Mouse (Mus musculus): ENCODE measurements around the gene Mtln.

Mtln gene

DNA sequence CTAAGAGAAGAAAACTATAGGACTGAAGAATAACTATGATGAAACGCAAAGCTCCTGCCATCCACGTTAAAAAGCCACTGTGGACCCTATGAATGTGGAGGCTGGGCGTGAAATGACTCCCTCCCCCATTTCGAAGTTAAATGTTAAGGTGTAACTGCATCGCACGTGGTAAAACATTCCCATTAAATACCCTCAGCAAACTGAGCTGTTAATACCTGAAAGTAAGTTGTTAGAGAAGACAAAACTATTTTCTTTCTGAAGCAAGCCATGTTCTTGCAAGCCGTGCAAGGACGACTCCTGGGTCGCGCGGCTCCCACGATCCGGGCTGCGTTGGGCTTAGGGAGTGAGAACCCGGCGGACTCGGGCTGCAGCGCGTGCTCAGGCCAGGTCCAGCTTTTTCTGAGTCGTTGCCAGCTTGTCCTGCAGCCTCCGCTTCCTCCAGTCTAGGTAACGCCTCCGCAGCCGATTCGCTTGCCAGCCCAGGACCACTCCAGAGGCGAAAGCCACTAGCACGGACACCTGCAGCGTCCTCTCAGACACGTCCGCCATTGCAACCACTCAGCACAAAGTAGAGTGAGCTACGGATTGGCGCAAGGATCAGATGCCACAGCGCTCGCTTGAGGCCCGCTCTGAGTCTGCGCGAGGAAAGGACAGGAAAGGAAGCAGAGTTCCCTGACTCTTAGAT lies at the start of gene Mtln:
TSS of gene Mtln (minus strand) at position 570 of the 685 bp plus-strand sequence.
- no peak; the same call in 1 of the 2 replicates for TF ChIP-seq GATA4 (IDR thresholded peaks at IDR 0.05; ENCODE audit: insufficient replicate concordance, low read length)

GRCm38 (mm10) chr2:127841402-127841801 lies 49.1 kb upstream of the Mtln start:
- TF ChIP-seq GATA4 (IDR thresholded peaks at IDR 0.05; ENCODE audit: insufficient replicate concordance, low read length) = no peak

DNA sequence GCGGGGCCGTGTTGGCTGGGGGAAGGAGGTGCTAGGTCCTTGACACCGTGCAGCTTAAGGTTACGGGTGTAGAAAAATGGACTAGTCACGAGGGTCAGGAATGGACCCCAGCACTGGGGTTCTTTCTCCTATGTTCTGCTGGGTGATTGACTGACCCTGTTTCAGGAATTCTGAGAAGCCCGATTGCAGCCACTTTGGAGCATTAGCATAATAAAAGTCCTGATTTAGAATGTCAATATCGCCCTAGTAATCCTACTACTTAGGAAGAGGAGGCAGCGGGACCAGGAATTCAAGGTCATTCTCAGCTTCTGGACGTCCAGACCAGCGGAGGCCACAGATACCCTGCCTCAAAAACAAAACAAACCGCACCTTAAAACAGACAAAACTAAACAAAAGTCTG lies 47.1 kb upstream of the Mtln start:
- TF ChIP-seq GATA4 (IDR thresholded peaks at IDR 0.05; ENCODE audit: insufficient replicate concordance, low read length) = no peak

- no peak for TF ChIP-seq GATA4 (IDR thresholded peaks at IDR 0.05; ENCODE audit: insufficient replicate concordance, low read length)
Measured at GRCm38 (mm10) chr2:127838576-127838975, 46.3 kb upstream of the Mtln start, which contains the start of gene Acoxl. Acoxl (plus strand) TSS chr2:127838876.

- no peak for TF ChIP-seq GATA4 (IDR thresholded peaks at IDR 0.05; ENCODE audit: insufficient replicate concordance, low read length)
Measured at GRCm38 (mm10) chr2:127832833-127833190, 40.5 kb upstream of the Mtln start.

DNA sequence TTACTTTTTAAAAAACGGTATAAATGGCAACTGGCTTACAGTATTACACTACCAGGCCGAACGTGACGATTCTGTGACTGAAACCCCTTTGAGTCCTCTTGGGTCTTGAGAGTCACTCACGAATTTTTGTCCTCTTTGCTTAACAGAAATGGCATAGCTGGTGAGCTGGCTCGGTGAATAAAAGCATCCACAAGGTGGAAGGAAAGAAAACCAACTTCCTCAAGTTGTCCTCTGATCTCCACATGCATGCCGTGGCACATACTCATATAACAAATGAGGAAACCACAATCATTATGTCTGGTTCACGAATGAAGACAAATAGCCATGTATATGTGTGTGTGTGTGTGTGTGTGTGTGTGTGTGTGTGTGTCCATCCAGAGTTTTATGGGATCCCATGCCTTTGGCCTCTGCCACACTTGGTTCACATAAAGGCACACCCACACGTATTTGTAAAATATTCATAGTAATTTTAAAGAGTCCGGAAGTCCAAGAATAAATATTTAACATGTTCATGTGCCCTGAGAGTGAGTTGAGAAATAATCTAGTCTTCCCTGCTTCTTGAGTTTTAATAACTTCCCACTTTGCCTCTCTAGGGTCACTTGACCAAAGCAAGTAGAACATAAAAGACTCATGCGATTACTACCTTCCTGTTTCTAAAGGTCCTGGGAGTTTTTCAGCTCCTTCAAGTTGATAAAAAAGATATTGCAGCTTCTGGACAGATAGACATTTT lies 40.0 kb upstream of the Mtln start:
- no peak for TF ChIP-seq GATA4 (IDR thresholded peaks at IDR 0.05; ENCODE audit: insufficient replicate concordance, low read length)

GRCm38 (mm10) chr2:127831401-127832102 lies 39.3 kb upstream of the Mtln start, which contains the start of gene Bub1:
Bub1 (minus strand) TSS chr2:127831865.
- TF ChIP-seq GATA4 (IDR thresholded peaks at IDR 0.05; ENCODE audit: insufficient replicate concordance, low read length) = no peak

GRCm38 (mm10) chr2:127789651-127790270 lies 2.5 kb downstream of the Mtln start:
- TF ChIP-seq GATA4 (IDR thresholded peaks at IDR 0.05; ENCODE audit: insufficient replicate concordance, low read length) = no peak

GRCm38 (mm10) chr2:127789138-127789537 lies 3.1 kb downstream of the Mtln start:
- no peak for TF ChIP-seq GATA4 (IDR thresholded peaks at IDR 0.05; ENCODE audit: insufficient replicate concordance, low read length)

DNA sequence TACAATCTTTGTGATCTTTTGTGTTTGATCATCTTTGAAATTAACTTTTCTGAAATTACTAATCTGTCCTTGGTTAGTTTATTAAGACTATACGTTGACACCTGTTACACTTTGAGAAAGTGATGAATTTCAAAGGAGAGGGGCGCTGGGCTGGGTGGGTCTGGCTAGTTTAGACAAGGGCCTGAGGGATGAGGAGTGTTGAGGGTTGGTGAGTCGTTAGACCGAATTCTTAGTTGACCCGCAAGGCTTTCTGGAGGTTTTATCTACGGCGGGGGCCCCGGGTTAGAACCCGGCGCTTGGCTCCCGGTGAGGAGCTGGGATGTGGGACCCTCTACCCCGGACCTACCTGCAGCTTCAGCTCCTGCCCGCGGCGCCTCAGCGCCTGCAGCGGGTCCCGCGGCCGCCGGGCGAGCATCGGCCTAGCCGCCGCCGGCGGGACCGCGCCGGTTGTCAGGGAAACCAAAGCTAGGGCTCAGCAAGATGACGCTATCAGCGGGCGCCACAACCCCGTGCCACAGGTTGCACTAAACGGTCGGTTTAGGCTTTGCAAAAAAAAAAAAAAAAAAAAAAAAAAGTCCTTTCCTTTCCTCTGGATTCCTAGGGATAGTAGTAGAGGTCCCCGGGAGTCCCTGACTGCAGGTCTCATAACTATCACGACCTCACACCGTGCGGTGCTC lies 3.7 kb downstream of the Mtln start, which contains the start of gene Nphp1:
TSS of gene Nphp1 (minus strand) at position 458 of the 677 bp plus-strand sequence.
- no peak for TF ChIP-seq GATA4 (IDR thresholded peaks at IDR 0.05; ENCODE audit: insufficient replicate concordance, low read length)

GRCm38 (mm10) chr2:127787226-127787625 lies 5.1 kb downstream of the Mtln start:
- no peak for TF ChIP-seq GATA4 (IDR thresholded peaks at IDR 0.05; ENCODE audit: insufficient replicate concordance, low read length)

- no peak for TF ChIP-seq GATA4 (IDR thresholded peaks at IDR 0.05; ENCODE audit: insufficient replicate concordance, low read length)
Measured at GRCm38 (mm10) chr2:127778451-127778850, 13.8 kb downstream of the Mtln start.

DNA sequence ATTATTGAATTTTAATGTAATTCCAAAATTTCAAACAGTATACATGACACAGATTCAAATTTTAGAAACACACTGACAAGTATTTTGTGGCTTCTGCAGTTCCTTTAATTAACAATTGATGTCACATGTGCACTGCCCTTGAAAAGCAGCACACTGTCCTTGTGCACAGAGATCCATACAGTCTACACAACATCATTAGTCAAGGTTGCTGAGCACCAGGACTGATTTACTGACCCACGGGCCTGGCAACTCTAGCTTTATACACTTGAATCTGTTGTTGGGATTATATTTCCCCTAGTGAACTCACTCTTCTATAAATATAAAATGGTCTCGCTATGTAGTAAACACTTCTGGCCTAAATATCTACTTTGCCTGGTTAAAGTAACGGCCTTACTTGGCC lies 17.3 kb downstream of the Mtln start:
- TF ChIP-seq GATA4 (IDR thresholded peaks at IDR 0.05; ENCODE audit: insufficient replicate concordance, low read length) = no peak

GRCm38 (mm10) chr2:127774578-127774941 lies 17.7 kb downstream of the Mtln start:
- TF ChIP-seq GATA4 (IDR thresholded peaks at IDR 0.05; ENCODE audit: insufficient replicate concordance, low read length) = no peak

All from liver, adult (tissue).